Mouse (Mus musculus) adrenal gland, postnatal 14 days (tissue): Measurements from ENCODE around the gene Maob. TPM values are rescaled to one million over a fixed set of nuclear protein-coding genes. Genes with fewer than 3 reads are reported as not detected.

Experiments
- DNase-seq: peaks from one replicate; pipeline ENCODE4 v3.0.0; 2021; ENCODE audit warnings: mixed read lengths
- long read RNA-seq, 2 experiments: library from polyadenylated mRNA; stranded (forward); transcript quantifications; one replicate each; pipeline ENCODE4 v2.0.0; 2021
- total RNA-seq: library from RNA; stranded (reverse); gene quantifications from 2 replicates; pipeline ENCODE4 v1.2.3, GENCODE M21; 2021

Maob gene
- total RNA-seq, result 23.8 and 36.1 TPM in 2 replicates
- long read RNA-seq, experiment 1, transcript Maob-201 (15 exons, 2,411 nt), result major isoform, 5 of 6 reads
- long read RNA-seq, experiment 1, partial matches to known transcripts, result 1 of 6 reads
- long read RNA-seq, experiment 1, other reads (novel, unspliced or antisense), result 0 of 6 reads
- long read RNA-seq, experiment 2, transcript Maob-201 (15 exons, 2,411 nt), result major isoform, 16 of 17 reads
- long read RNA-seq, experiment 2, partial matches to known transcripts, result 1 of 17 reads
- long read RNA-seq, experiment 2, other reads (novel, unspliced or antisense), result 0 of 17 reads

DNA sequence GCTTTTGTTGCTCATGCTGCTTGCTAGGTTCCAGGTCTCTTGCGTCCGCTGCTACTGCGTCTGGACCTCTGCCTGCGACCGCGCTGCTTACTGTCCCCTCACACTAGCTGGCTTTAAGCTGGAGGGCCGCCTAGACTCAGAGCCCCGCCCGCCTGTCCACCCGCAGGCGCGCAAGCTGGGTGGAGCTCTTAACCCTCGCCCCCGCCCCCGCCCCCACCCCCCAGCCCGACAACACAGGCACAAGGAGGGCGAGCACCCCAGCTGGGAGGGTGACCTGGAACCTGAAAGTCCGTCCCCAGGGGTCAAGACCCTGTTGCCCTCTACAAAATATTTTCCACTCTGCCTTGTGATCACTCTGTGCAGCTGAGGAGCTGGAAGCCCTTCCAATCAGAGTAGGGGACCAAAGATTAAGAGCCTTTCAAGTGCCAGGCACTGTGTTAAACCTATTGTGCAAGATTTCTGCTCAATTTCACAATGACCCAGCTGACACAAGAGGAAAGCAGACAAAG is at the start of gene Maob:
Gene Maob (minus strand): TSS at position 106 of the 509 bp plus-strand sequence.
- DNase-seq, result peak; percentile 43

DNA sequence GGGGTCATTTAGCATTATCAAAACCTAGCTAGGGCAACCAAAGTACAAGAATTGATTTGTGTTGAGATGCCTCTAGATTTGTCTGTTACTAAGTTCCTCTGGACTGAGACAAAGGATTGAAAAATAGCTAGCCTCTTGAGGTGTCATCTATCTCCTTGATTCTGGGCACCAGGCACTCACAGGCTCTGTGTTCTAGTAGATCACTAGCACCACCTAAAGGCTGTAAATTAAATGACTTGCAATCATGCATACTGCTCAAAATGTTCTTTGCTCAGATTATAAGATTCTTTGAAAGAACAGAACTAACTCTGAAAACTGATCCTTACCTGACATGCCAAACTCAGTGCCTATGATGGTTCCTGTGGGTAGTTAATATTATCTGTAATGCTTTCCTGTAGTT is 43.1 kb upstream of the Maob start:
- no peak for DNase-seq

DNA sequence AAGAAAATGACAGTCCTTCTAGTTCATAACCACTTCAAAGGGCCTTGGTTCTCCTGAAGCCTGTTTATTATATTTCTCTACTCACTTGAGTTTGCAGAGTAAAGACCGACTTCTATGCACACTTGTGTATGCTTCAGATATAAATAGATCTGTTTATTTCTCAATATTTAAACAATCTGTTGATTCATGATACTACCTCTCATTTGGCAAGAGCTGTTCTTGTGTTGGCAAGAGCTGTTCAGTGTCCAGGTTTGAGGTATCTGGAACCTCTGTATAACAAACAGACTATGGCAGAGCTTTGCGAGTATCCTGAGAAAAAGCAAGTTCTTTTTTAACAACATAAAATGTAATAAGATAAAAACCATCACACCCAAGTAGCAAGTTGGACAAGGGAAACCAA is 28.9 kb upstream of the Maob start:
- DNase-seq, result no peak

DNA sequence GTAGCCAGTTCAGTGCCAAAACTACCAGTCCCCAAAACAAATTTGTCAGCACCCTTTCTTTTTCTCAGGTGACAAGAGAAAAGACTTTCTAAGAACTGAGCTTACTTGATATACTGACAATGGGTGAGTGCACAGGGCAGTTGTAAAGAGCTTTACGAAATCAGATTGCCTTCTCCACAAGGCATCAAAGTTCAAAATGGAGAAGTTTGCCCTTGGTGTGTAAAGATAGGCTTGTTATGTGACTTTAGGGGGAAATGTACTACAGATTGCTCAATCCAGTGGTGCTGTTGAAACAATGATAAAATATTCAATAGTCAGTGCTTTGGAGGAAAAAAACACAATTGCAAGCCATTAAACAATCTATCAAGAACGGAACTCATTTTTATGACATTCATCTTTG is 24.3 kb upstream of the Maob start:
- no peak for DNase-seq

DNA sequence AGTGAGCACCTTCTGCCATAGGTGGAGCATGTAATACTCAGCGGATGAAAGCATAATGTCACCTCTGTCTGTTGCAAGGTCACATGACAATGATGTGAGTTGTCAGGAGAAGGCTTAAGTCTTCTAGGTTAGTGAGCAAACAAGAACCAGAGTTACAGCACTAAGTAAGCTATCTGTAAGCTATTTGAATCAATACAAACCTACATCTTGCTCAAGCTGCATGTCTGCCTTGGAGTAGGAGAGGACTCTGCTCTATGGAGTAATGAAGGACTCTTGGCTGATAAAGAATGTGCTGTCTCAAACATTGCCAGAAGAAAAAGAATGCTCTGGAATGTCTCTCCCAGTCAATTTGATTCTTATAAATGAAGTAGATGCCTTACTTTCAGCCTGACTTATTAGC is 20.1 kb upstream of the Maob start:
- DNase-seq, result no peak

DNA sequence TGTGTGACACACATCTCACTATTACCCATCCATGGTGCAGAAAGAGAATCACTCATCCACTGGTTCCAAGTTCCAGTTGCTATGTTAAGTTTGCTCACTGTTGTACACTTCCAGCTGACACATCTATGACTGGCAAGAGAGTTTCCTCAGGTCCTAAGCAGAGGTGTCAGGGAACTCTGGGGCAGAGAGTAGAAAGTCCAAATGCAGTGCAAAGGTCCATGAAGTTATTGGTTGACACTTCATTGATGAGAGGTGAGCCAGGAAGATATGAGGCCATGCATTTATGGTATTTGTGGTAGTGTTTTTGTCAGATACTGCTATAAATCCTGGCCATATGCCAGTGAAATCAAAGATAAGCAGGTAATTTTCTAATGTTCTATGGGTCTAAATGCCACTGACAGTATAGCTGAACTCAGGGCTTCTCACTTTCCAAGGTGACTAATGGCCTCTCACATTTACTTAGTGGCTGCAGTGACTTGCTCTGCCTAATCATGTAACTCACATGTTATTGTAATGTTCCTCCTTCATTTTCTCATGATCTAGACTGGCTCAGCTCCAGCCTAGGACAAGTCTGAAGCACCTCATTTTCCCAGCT is 19.4 kb upstream of the Maob start:
- no peak for DNase-seq

DNA sequence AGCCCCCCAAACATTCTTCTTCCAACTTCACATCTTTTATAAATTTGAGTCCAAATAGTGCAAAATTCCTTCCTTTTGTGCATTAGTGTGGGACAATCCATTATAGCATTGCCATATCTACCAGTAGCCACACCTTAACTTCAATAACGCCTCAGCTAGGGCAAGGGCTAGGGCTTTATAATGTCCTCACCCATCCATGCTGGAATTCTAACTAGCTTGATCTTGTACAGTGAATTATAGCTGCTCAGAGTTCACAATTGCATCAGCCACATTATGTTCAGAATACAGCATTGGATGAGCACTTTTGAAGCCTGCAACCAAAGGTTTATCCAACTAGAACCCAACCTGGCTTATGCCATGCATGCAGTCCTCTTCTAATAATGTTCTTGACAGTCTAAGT is 8.9 kb upstream of the Maob start:
- no peak for DNase-seq

- no peak for DNase-seq
Observed at GRCm38 (mm10) chrX:16815965-16816364, 1.2 kb downstream of the Maob start.

DNA sequence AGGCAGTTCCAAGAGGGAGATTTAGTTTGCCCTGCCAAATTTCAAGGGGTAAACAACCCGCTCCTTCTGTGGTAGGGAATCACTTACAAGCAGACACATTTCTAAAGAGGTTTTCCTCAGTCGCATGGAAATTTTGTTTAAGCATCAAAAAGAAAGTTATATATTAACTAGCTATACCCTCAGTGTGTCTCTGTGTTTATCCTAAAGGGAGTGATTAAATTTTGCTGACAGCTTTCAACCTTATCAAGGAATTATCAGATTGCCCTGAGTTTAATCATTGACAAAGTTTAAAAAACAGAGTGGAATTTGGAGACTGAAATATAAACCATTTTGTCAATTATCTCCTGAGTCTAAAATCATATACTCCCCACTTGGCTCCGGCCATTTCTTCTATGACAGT is 5.1 kb downstream of the Maob start:
- DNase-seq, result no peak

- no peak for DNase-seq
Observed at GRCm38 (mm10) chrX:16767453-16767852, 49.7 kb downstream of the Maob start.

DNA sequence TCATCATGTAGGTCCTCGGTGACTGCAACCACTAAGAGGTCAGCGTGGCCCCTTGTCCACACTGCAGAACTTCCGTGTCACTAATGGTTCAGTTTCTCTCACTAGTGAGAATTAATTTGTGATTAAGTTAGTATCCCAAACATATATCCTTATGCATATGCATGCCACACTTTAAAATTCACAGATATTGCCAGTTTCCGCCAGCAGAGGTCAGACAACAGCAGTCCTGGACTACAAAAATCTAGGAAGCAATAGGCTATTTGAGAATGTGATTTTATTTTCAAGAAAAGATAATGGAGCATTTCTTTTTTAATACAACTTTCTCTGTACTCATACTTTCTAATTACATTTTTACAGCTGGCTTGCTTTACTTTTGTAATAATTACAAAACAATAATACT is 51.0 kb downstream of the Maob start:
- DNase-seq, result peak; percentile 4

GRCm38 (mm10) chrX:16761430-16761829 is 55.7 kb downstream of the Maob start:
- no peak for DNase-seq

DNA sequence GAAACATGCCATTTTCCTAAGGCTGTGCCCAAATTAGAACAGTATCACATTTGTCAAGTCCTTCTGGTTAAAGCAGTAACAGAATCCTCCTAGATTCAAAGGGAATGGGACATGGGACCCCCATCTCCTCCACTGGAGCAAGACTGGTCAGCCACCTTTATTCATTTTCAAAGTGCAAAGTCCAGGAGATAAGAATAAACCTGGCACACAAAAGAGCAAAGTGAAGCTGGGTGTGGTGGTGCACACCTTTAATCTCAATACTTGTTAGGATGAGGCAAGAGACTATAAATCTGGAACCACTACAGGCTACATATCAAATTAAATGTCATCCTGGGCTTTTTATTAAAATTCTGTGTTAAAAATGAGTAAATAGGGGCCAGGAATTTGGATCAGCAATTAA is 62.4 kb downstream of the Maob start:
- no peak for DNase-seq

DNA sequence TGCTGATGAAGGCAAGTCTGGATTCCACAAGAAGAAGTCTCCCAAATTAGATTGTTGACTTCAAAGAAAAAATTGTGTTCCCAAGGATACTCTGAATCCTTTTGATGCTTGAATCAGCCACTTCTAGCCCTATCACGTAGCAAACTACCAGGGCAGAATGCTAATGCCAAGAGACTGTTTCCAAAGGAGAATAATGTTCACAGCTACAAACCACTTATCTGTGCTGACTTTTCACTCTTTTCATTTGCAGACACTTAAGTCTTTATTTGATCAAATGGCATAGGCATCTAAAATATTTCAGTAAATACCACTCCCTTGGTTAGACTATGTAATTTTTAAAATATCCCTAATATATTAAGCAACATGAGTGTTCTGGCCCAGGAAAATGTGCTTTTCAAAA is 68.2 kb downstream of the Maob start:
- DNase-seq, result no peak

DNA sequence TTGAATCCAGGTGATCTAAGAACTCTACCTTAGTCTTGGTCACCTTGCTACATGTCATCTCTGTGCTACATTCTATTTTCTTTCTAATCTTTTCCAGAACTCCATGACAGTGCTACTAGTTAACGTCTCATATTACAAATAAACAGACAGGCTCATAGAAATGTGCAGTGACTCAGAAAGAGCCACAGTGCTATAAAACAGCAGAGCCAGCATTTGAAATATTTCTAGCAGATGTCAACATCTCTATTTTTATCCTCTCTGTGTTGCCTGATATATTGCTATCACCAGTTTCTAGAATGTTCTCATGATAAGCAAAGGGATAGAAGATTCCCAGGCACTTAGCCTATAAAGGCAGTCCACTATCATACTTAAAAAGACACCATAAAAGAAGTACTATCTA is 103.1 kb downstream of the Maob start:
- no peak for DNase-seq

- DNase-seq, result no peak
Observed at GRCm38 (mm10) chrX:16706094-16706493, 111.1 kb downstream of the Maob start.

Other genes starting within 250 kb of the Maob start
- gene Maoa, start 197.7 kb downstream of the Maob start, total RNA-seq, result 17.7 and 25.9 TPM in 2 replicates
- gene Ndp, start 94.4 kb upstream of the Maob start, total RNA-seq, result not detected in 2 replicates